Comparison of ENCODE assay signal across 8 mouse cellular contexts in genomic region chr17:34197904-34198520, GRCm38 (mm10). TPM values are rescaled to one million over a fixed set of nuclear protein-coding genes. Genes with fewer than 3 reads are reported as not detected.
A peak's percentile ranks its signal among the peaks of the same experiment; 100 is the strongest.
DNase-seq lines count a peak whose midpoint lies in the region; ATAC-seq and TF ChIP-seq lines count a peak whose summit lies in the region.

No protein-coding gene starts in this region.

- H3K9ac ChIP-seq in liver, embryonic 15.5 days = peak overlapping the region; percentile 35; the same call in 1 of the 2 replicates
- no peak overlapping the region for H3K9ac ChIP-seq in neural tube, embryonic 12.5 days

- H3K4me2 ChIP-seq in liver, embryonic 15.5 days = peak overlapping the region; percentile 73
- H3K4me2 ChIP-seq in neural tube, embryonic 12.5 days (replicated peaks) = peak overlapping the region; percentile 57

- CTCF ChIA-PET in Patski (lab: Charles Lee) = interaction anchor here (1.1 kb wide), 1 partner anchor 28 kb away, joined by 3 read pairs; no protein-coding TSS in a partner anchor

- H3K27me3 ChIP-seq in Patski = no peaks in the 10 kb centered on the region
- H3K27me3 ChIP-seq in liver, embryonic 15.5 days = peaks cover 62% of the 10 kb centered on the region
- H3K27me3 ChIP-seq in neural tube, embryonic 12.5 days (replicated peaks) = peaks cover 74% of the 10 kb centered on the region

- H3K4me3 ChIP-seq in liver, embryonic 15.5 days (replicated peaks) = peak overlapping the region; percentile 58
- peak overlapping the region; percentile 27 for H3K4me3 ChIP-seq in neural tube, embryonic 12.5 days

- in situ Hi-C loops in Patski (cut with MboI; ENCODE audit: low pct_unique_long_range_greater_than_20kb) = no loop called here

- TF ChIP-seq CTCF in Patski (IDR thresholded peaks at IDR 0.05) = no peak

- H3K36me3 ChIP-seq in liver, embryonic 15.5 days (replicated peaks) = no peaks in the 10 kb centered on the region
- H3K36me3 ChIP-seq in neural tube, embryonic 12.5 days = no peaks in the 10 kb centered on the region

- peaks cover 16% of the 10 kb centered on the region for H3K4me1 ChIP-seq in liver, embryonic 15.5 days (replicated peaks)
- H3K4me1 ChIP-seq in neural tube, embryonic 12.5 days = peaks cover 10% of the 10 kb centered on the region

- H3K9me3 ChIP-seq in liver, embryonic 15.5 days (replicated peaks) = no peaks in the 10 kb centered on the region
- H3K9me3 ChIP-seq in neural tube, embryonic 12.5 days = no peaks in the 10 kb centered on the region

- WGBS in liver, embryonic 15.5 days (ENCODE audit: insufficient replicate concordance) = under 1% methylated on average over 32 of the region's 32 CpGs
- WGBS in neural tube, embryonic 12.5 days = 1% methylated on average over 32 of the region's 32 CpGs

- peak; percentile 13 for ATAC-seq in Patski
- peak; percentile 65 for ATAC-seq in inflammation-experienced regulatory T-cells, adult 6 months
- ATAC-seq in liver, embryonic 15.5 days (ENCODE audit: insufficient read depth) = no peak
- no peak for ATAC-seq in neural tube, embryonic 12.5 days (ENCODE audit: low FRiP score, low read depth)

- DNase-seq in A20 (ENCODE audit: low read depth, low spot score) = peak; percentile 93
- DNase-seq in Patski (ENCODE audit: low read depth, low spot score) = no peak
- DNase-seq in gastrocnemius, postnatal 25 days = peak; percentile 64
- DNase-seq in embryo, embryonic 9.5 days (ENCODE audit: extremely low spot score) = no peak
- DNase-seq in frontal cortex, postnatal 25 days (ENCODE audit: low spot score in 2 of 2) = no peak

- no peak overlapping the region for H3K27ac ChIP-seq in liver, embryonic 15.5 days (replicated peaks)
- no peak overlapping the region for H3K27ac ChIP-seq in neural tube, embryonic 12.5 days

- POLR2A ChIA-PET in Patski (lab: Charles Lee) = no interaction called here

RNA-seq across cellular contexts. Expression of gene Psmb8, which starts 0.5 kb away (rescaled TPM):
- 18.7 TPM for polyA plus RNA-seq in Patski (2021)
- 1 to 10 TPM; 2.9 to 4.8 TPM for total RNA-seq in gastrocnemius, postnatal 25 days (2021)
- 1,000 to 10,000 TPM in 2 of 3 experiments, 100 to 1,000 TPM in 1; 835 to 1,025 (median 1,010) TPM for polyA plus RNA-seq in inflammation-experienced regulatory T-cells, adult 6 months (2017; shearing (Covaris generic))
- polyA plus RNA-seq in liver, embryonic 15.5 days (2015; fragmentation: Nextera tagmentation; extraction: Ambion mirVana) = 21.9 and 22.8 TPM in 2 replicates
- polyA plus RNA-seq in neural tube, embryonic 12.5 days (2016; fragmentation: Nextera tagmentation; extraction: Ambion mirVana) = 2.3 and 2.4 TPM in 2 replicates

RNA-seq across cellular contexts. Expression of gene Tap2, which starts 5.3 kb away (rescaled TPM):
- 38.2 TPM for polyA plus RNA-seq in Patski (2021)
- 1 to 10 TPM; 4.3 to 5.1 TPM for total RNA-seq in gastrocnemius, postnatal 25 days (2021)
- 100 to 1,000 TPM in 2 of 3 experiments, 10 to 100 TPM in 1; 94.0 to 181 (median 103) TPM for polyA plus RNA-seq in inflammation-experienced regulatory T-cells, adult 6 months (2017; shearing (Covaris generic))
- polyA plus RNA-seq in liver, embryonic 15.5 days (2015; fragmentation: Nextera tagmentation; extraction: Ambion mirVana) = 7.2 and 7.4 TPM in 2 replicates
- polyA plus RNA-seq in neural tube, embryonic 12.5 days (2016; fragmentation: Nextera tagmentation; extraction: Ambion mirVana) = 0.89 and 1.7 TPM in 2 replicates

RNA-seq across cellular contexts. Expression of gene Psmb9, which starts 10.4 kb away (rescaled TPM):
- polyA plus RNA-seq in Patski (2021) = 1.3 TPM
- total RNA-seq in gastrocnemius, postnatal 25 days (2021) = 1 to 10 TPM; 1.3 to 3.1 TPM
- polyA plus RNA-seq in inflammation-experienced regulatory T-cells, adult 6 months (2017; shearing (Covaris generic)) = 100 to 1,000 TPM; 330 to 403 (median 338) TPM
- polyA plus RNA-seq in liver, embryonic 15.5 days (2015; fragmentation: Nextera tagmentation; extraction: Ambion mirVana) = 10.6 and 11.2 TPM in 2 replicates
- polyA plus RNA-seq in neural tube, embryonic 12.5 days (2016; fragmentation: Nextera tagmentation; extraction: Ambion mirVana) = 0.57 and 1.0 TPM in 2 replicates

RNA-seq across cellular contexts. Expression of gene Tap1, which starts 10.7 kb away (rescaled TPM):
- polyA plus RNA-seq in Patski (2021) = 7.0 TPM
- total RNA-seq in gastrocnemius, postnatal 25 days (2021) = 1 to 10 TPM; 1.4 to 1.5 TPM
- polyA plus RNA-seq in inflammation-experienced regulatory T-cells, adult 6 months (2017; shearing (Covaris generic)) = 100 to 1,000 TPM; 174 to 216 (median 189) TPM
- 4.2 and 4.8 TPM in 2 replicates for polyA plus RNA-seq in liver, embryonic 15.5 days (2015; fragmentation: Nextera tagmentation; extraction: Ambion mirVana)
- 1.3 and 1.9 TPM in 2 replicates for polyA plus RNA-seq in neural tube, embryonic 12.5 days (2016; fragmentation: Nextera tagmentation; extraction: Ambion mirVana)

RNA-seq across cellular contexts. Expression of gene H2-Ob, which starts 40.7 kb away (rescaled TPM):
- not detected for polyA plus RNA-seq in Patski (2021)
- total RNA-seq in gastrocnemius, postnatal 25 days (2021) = under 1 TPM in 1 of 2 experiments, not detected in 1; 0.13 TPM
- polyA plus RNA-seq in inflammation-experienced regulatory T-cells, adult 6 months (2017; shearing (Covaris generic)) = 10 to 100 TPM in 2 of 3 experiments, 1 to 10 TPM in 1; 8.4 to 87.4 (median 63.4) TPM
- polyA plus RNA-seq in liver, embryonic 15.5 days (2015; fragmentation: Nextera tagmentation; extraction: Ambion mirVana) = 0.31 and 0.51 TPM in 2 replicates
- polyA plus RNA-seq in neural tube, embryonic 12.5 days (2016; fragmentation: Nextera tagmentation; extraction: Ambion mirVana) = not detected in 2 replicates

Comparison
In these comparisons a context has a peak if more than half of its experiments do, and no peak if none do; other contexts are left out.
1. DNase-seq: peak in A20 (single experiment) and gastrocnemius, postnatal 25 days (single experiment); none in Patski (single experiment), embryo, embryonic 9.5 days (single experiment) and frontal cortex, postnatal 25 days (0 of 2).
2. ATAC-seq: peak in Patski (single experiment) and inflammation-experienced regulatory T-cells, adult 6 months (single experiment); none in liver, embryonic 15.5 days (single experiment) and neural tube, embryonic 12.5 days (single experiment).
3. RNA of gene Psmb8, which starts 0.5 kb away (polyA plus RNA-seq): 835 to 1,025 TPM in inflammation-experienced regulatory T-cells, adult 6 months; 21.9 to 22.8 TPM in liver, embryonic 15.5 days, 18.7 TPM in Patski (single experiment) and 2.3 to 2.4 TPM in neural tube, embryonic 12.5 days; every median in the first group is over 10 times any median in the second.
4. RNA of gene Psmb9, which starts 10.4 kb away (polyA plus RNA-seq): 330 to 403 TPM in inflammation-experienced regulatory T-cells, adult 6 months; 10.6 to 11.2 TPM in liver, embryonic 15.5 days, 1.3 TPM in Patski (single experiment) and 0.57 to 1.0 TPM in neural tube, embryonic 12.5 days; every median in the first group is over 10 times any median in the second.